Mouse (Mus musculus): Measurements from ENCODE around the gene Dct. TPM values are rescaled to one million over a fixed set of nuclear protein-coding genes. Genes with fewer than 3 reads are reported as not detected.

Dct gene
- polyA plus RNA-seq, 1 experiment = 0.64 TPM

- DNase-seq = no peak
- TF ChIP-seq POLR2A (IDR thresholded peaks at IDR 0.05; ENCODE audit: borderline replicate concordance, insufficient read depth, low read length) = no peak
- TF ChIP-seq CTCF (IDR thresholded peaks at IDR 0.05; ENCODE audit: borderline replicate concordance, insufficient read depth, low read depth, low read length) = no peak
- Histone ChIP-seq H3K27me3 (ENCODE audit: control insufficient read depth, insufficient read depth, low read length) (no peaks in the 10 kb centered on the region), H3K4me3 (replicated peaks; ENCODE audit: insufficient read depth, low read depth, low read length) (no peak overlapping the region), H3K4me1 (ENCODE audit: control insufficient read depth, insufficient read depth, low read length) (no peaks in the 10 kb centered on the region), H3K27ac (ENCODE audit: insufficient read depth, low read length) (no peak overlapping the region)
- WGBS = 67% methylated on average over 18 of the region's 18 CpGs
Observed at GRCm38 (mm10) chr14:118042066-118042762, 9.8 kb downstream of the Dct start.

GRCm38 (mm10) chr14:118040550-118041250, 11.3 kb downstream of the Dct start:
- Histone ChIP-seq H3K27ac (ENCODE audit: insufficient read depth, low read length) (no peak overlapping the region), H3K4me3 (replicated peaks; ENCODE audit: insufficient read depth, low read depth, low read length) (no peak overlapping the region), H3K27me3 (ENCODE audit: control insufficient read depth, insufficient read depth, low read length) (no peaks in the 10 kb centered on the region), H3K4me1 (ENCODE audit: control insufficient read depth, insufficient read depth, low read length) (no peaks in the 10 kb centered on the region)
- DNase-seq = no peak
- WGBS = 51% methylated on average over 7 of the region's 7 CpGs
- no peak for TF ChIP-seq POLR2A (IDR thresholded peaks at IDR 0.05; ENCODE audit: borderline replicate concordance, insufficient read depth, low read length)
- TF ChIP-seq CTCF (IDR thresholded peaks at IDR 0.05; ENCODE audit: borderline replicate concordance, insufficient read depth, low read depth, low read length) = no peak

GRCm38 (mm10) chr14:118039074-118039473, 13.0 kb downstream of the Dct start:
- H3K27ac ChIP-seq (ENCODE audit: insufficient read depth, low read length) = no peak overlapping the region
- H3K4me1 ChIP-seq (ENCODE audit: control insufficient read depth, insufficient read depth, low read length) = no peaks in the 10 kb centered on the region
- TF ChIP-seq CTCF (IDR thresholded peaks at IDR 0.05; ENCODE audit: borderline replicate concordance, insufficient read depth, low read depth, low read length) (no peak), POLR2A (IDR thresholded peaks at IDR 0.05; ENCODE audit: borderline replicate concordance, insufficient read depth, low read length) (no peak)
- no peak for DNase-seq
- 81% methylated on average over 3 of the region's 3 CpGs for WGBS
- no peaks in the 10 kb centered on the region for H3K27me3 ChIP-seq (ENCODE audit: control insufficient read depth, insufficient read depth, low read length)
- H3K4me3 ChIP-seq (replicated peaks; ENCODE audit: insufficient read depth, low read depth, low read length) = no peak overlapping the region

GRCm38 (mm10) chr14:118027564-118027963, 24.5 kb downstream of the Dct start:
- H3K27ac ChIP-seq (ENCODE audit: insufficient read depth, low read length) = no peak overlapping the region
- H3K4me3 ChIP-seq (replicated peaks; ENCODE audit: insufficient read depth, low read depth, low read length) = no peak overlapping the region
- DNase-seq = no peak
- WGBS = 87% methylated on average over 3 of the region's 3 CpGs
- H3K27me3 ChIP-seq (ENCODE audit: control insufficient read depth, insufficient read depth, low read length) = no peaks in the 10 kb centered on the region
- no peaks in the 10 kb centered on the region for H3K4me1 ChIP-seq (ENCODE audit: control insufficient read depth, insufficient read depth, low read length)
- TF ChIP-seq CTCF (IDR thresholded peaks at IDR 0.05; ENCODE audit: borderline replicate concordance, insufficient read depth, low read depth, low read length) (no peak), POLR2A (IDR thresholded peaks at IDR 0.05; ENCODE audit: borderline replicate concordance, insufficient read depth, low read length) (no peak)

- TF ChIP-seq CTCF (IDR thresholded peaks at IDR 0.05; ENCODE audit: borderline replicate concordance, insufficient read depth, low read depth, low read length) (no peak), POLR2A (IDR thresholded peaks at IDR 0.05; ENCODE audit: borderline replicate concordance, insufficient read depth, low read length) (no peak)
- Histone ChIP-seq H3K4me1 (ENCODE audit: control insufficient read depth, insufficient read depth, low read length) (no peaks in the 10 kb centered on the region), H3K27me3 (ENCODE audit: control insufficient read depth, insufficient read depth, low read length) (no peaks in the 10 kb centered on the region), H3K27ac (ENCODE audit: insufficient read depth, low read length) (no peak overlapping the region), H3K4me3 (replicated peaks; ENCODE audit: insufficient read depth, low read depth, low read length) (no peak overlapping the region)
- 32% methylated on average over 10 of the region's 10 CpGs for WGBS
- DNase-seq = no peak
Observed at GRCm38 (mm10) chr14:118021867-118022543, 30.0 kb downstream of the Dct start.

- no peak overlapping the region for H3K27ac ChIP-seq (ENCODE audit: insufficient read depth, low read length)
- 87% methylated on average over 5 of the region's 5 CpGs for WGBS
- no peak overlapping the region for H3K4me3 ChIP-seq (replicated peaks; ENCODE audit: insufficient read depth, low read depth, low read length)
- TF ChIP-seq POLR2A (IDR thresholded peaks at IDR 0.05; ENCODE audit: borderline replicate concordance, insufficient read depth, low read length) (no peak), CTCF (IDR thresholded peaks at IDR 0.05; ENCODE audit: borderline replicate concordance, insufficient read depth, low read depth, low read length) (no peak)
- H3K4me1 ChIP-seq (ENCODE audit: control insufficient read depth, insufficient read depth, low read length) = no peaks in the 10 kb centered on the region
- H3K27me3 ChIP-seq (ENCODE audit: control insufficient read depth, insufficient read depth, low read length) = no peaks in the 10 kb centered on the region
- no peak for DNase-seq
Observed at GRCm38 (mm10) chr14:118019314-118019713, 32.7 kb downstream of the Dct start.

- H3K27ac ChIP-seq (ENCODE audit: insufficient read depth, low read length) = no peak overlapping the region
- WGBS = 78% methylated on average over 8 of the region's 8 CpGs
- no peaks in the 10 kb centered on the region for H3K4me1 ChIP-seq (ENCODE audit: control insufficient read depth, insufficient read depth, low read length)
- H3K4me3 ChIP-seq (replicated peaks; ENCODE audit: insufficient read depth, low read depth, low read length) = no peak overlapping the region
- no peak for TF ChIP-seq CTCF (IDR thresholded peaks at IDR 0.05; ENCODE audit: borderline replicate concordance, insufficient read depth, low read depth, low read length)
- TF ChIP-seq POLR2A (IDR thresholded peaks at IDR 0.05; ENCODE audit: borderline replicate concordance, insufficient read depth, low read length) = no peak
- no peak for DNase-seq
- no peaks in the 10 kb centered on the region for H3K27me3 ChIP-seq (ENCODE audit: control insufficient read depth, insufficient read depth, low read length)
Observed at GRCm38 (mm10) chr14:118013237-118013636, 38.8 kb downstream of the Dct start.
